Mouse (Mus musculus) liver, embryonic 15.5 days (tissue): ENCODE results near the gene Sirt7. TPM values are rescaled to one million over a fixed set of nuclear protein-coding genes. Genes with fewer than 3 reads are reported as not detected.

ENCODE experiments used
- ATAC-seq: fragments of 200-750 bp; cut with Nextera tagmentation; 2 replicates; pipeline ENCODE4 v1.8.0; 2017; ENCODE audit warnings: moderate number of reproducible peaks, mild to moderate bottlenecking, moderate library complexity; ENCODE audit not compliant: insufficient read depth
- H3K27ac ChIP-seq: fragments of 300-500 bp; sonication (generic); replicated peaks from 2 replicates; pipeline ENCODE4 v1.5.1; 2015; ENCODE audit warnings: mild to moderate bottlenecking, inconsistent platforms
- H3K27me3 ChIP-seq: fragments of 300-500 bp; sonication (generic); 2 replicates; pipeline ENCODE4 v1.6.1; 2015; ENCODE audit warnings: mild to moderate bottlenecking, inconsistent platforms
- H3K36me3 ChIP-seq: fragments of 300-500 bp; sonication (generic); replicated peaks from 2 replicates; pipeline ENCODE4 v1.6.1; 2015; ENCODE audit warnings: moderate library complexity, mild to moderate bottlenecking, inconsistent platforms
- H3K4me1 ChIP-seq: fragments of 300-500 bp; sonication (generic); replicated peaks from 2 replicates; pipeline ENCODE4 v1.6.1; 2015; ENCODE audit warnings: inconsistent platforms
- H3K4me2 ChIP-seq: fragments of 300-500 bp; sonication (generic); 2 replicates; pipeline ENCODE4 v1.6.1; 2015; ENCODE audit warnings: moderate library complexity, mild to moderate bottlenecking, inconsistent platforms
- H3K4me3 ChIP-seq: fragments of 300-500 bp; sonication (generic); replicated peaks from 2 replicates; pipeline ENCODE4 v1.5.1; 2015; ENCODE audit warnings: mild to moderate bottlenecking, inconsistent platforms
- H3K9ac ChIP-seq: fragments of 300-500 bp; sonication (generic); 2 replicates; pipeline ENCODE4 v1.6.1; 2015; ENCODE audit warnings: moderate library complexity, mild to moderate bottlenecking, inconsistent platforms
- H3K9me3 ChIP-seq: fragments of 300-500 bp; sonication (generic); replicated peaks from 2 replicates; pipeline ENCODE4 v1.6.1; 2016; ENCODE audit warnings: inconsistent platforms
- WGBS: fragments of 180-500 bp; shearing (Covaris S2); methylation state at CpG from one replicate; pipeline ENCODE4 v1.1.7; 2015; ENCODE audit warnings: mixed read lengths; ENCODE audit not compliant: insufficient replicate concordance; 5-methylcytosine and 5-hydroxymethylcytosine counted together
- polyA plus RNA-seq: library from polyadenylated mRNA; unstranded; fragments of >200 nt; fragmentation: Nextera tagmentation; extraction: Ambion mirVana; gene quantifications from 2 replicates; pipeline ENCODE4 v1.2.1, GENCODE M21; 2015

Sirt7 gene
- polyA plus RNA-seq, 1 experiment from 2014 or later = 32.3 TPM

GRCm38 (mm10) chr11:120580190-120580589, 44.9 kb downstream of the Sirt7 start:
- no peaks in the 10 kb centered on the region for H3K27me3 ChIP-seq
- H3K4me2 ChIP-seq = peak overlapping the region; percentile 99
- peak overlapping the region; percentile 88 for H3K27ac ChIP-seq
- no peak for ATAC-seq
- no peaks in the 10 kb centered on the region; the same call in 1 of the 2 replicates for H3K9me3 ChIP-seq
- H3K36me3 ChIP-seq = peaks cover 47% of the 10 kb centered on the region
- WGBS = 40% methylated on average over 7 of the region's 7 CpGs
- peaks cover 63% of the 10 kb centered on the region for H3K4me1 ChIP-seq
- peak overlapping the region; percentile 83 for H3K4me3 ChIP-seq
- peak overlapping the region; percentile 87 for H3K9ac ChIP-seq

GRCm38 (mm10) chr11:120579316-120580107, 45.5 kb downstream of the Sirt7 start:
- WGBS = 54% methylated on average over 15 of the region's 15 CpGs
- H3K27ac ChIP-seq = peak overlapping the region; percentile 88
- ATAC-seq = no peak
- peak overlapping the region; percentile 83 for H3K4me3 ChIP-seq
- peak overlapping the region; percentile 99 for H3K4me2 ChIP-seq
- no peaks in the 10 kb centered on the region; the same call in 1 of the 2 replicates for H3K9me3 ChIP-seq
- peaks cover 69% of the 10 kb centered on the region for H3K4me1 ChIP-seq
- H3K9ac ChIP-seq = 0 out of 2 replicates have a peak overlapping the region, but pooled peaks have one; percentile 87
- peaks cover 42% of the 10 kb centered on the region for H3K36me3 ChIP-seq
- no peaks in the 10 kb centered on the region for H3K27me3 ChIP-seq

- Histone ChIP-seq H3K36me3 (peaks cover 34% of the 10 kb centered on the region), H3K4me3 (no peak overlapping the region), H3K27ac (no peak overlapping the region), H3K4me2 (no peak overlapping the region), H3K27me3 (no peaks in the 10 kb centered on the region), H3K9ac (no peak overlapping the region), H3K4me1 (peaks cover 75% of the 10 kb centered on the region), H3K9me3 (no peaks in the 10 kb centered on the region; the same call in 1 of the 2 replicates)
- 86% methylated on average over 11 of the region's 11 CpGs for WGBS
- ATAC-seq = no peak
Measured at GRCm38 (mm10) chr11:120578694-120579243, 46.3 kb downstream of the Sirt7 start.

- Histone ChIP-seq H3K27me3 (no peaks in the 10 kb centered on the region), H3K9ac (no peak overlapping the region), H3K4me2 (no peak overlapping the region), H3K4me3 (no peak overlapping the region), H3K9me3 (no peaks in the 10 kb centered on the region), H3K27ac (peak overlapping the region; percentile 74), H3K4me1 (peaks cover 76% of the 10 kb centered on the region), H3K36me3 (peaks cover 30% of the 10 kb centered on the region)
- WGBS = 83% methylated on average over 10 of the region's 10 CpGs
- no peak for ATAC-seq
Measured at GRCm38 (mm10) chr11:120578024-120578693, 46.9 kb downstream of the Sirt7 start.

GRCm38 (mm10) chr11:120577211-120578023, 47.6 kb downstream of the Sirt7 start:
- H3K27ac ChIP-seq = peak overlapping the region; percentile 74
- no peaks in the 10 kb centered on the region for H3K9me3 ChIP-seq
- ATAC-seq = no peak
- no peaks in the 10 kb centered on the region for H3K27me3 ChIP-seq
- H3K9ac ChIP-seq = no peak overlapping the region
- peak overlapping the region; percentile 32 for H3K4me2 ChIP-seq
- H3K36me3 ChIP-seq = peaks cover 30% of the 10 kb centered on the region
- WGBS = 68% methylated on average over 7 of the region's 7 CpGs
- peaks cover 74% of the 10 kb centered on the region for H3K4me1 ChIP-seq
- no peak overlapping the region for H3K4me3 ChIP-seq

- H3K36me3 ChIP-seq = peaks cover 30% of the 10 kb centered on the region
- peak overlapping the region; percentile 74 for H3K27ac ChIP-seq
- ATAC-seq = no peak
- H3K4me3 ChIP-seq = no peak overlapping the region
- 76% methylated on average over 3 of the region's 3 CpGs for WGBS
- peak overlapping the region; percentile 32 for H3K4me2 ChIP-seq
- H3K27me3 ChIP-seq = no peaks in the 10 kb centered on the region
- no peak overlapping the region for H3K9ac ChIP-seq
- H3K4me1 ChIP-seq = peaks cover 73% of the 10 kb centered on the region
- no peaks in the 10 kb centered on the region for H3K9me3 ChIP-seq
Measured at GRCm38 (mm10) chr11:120576365-120576981, 48.6 kb downstream of the Sirt7 start.

- H3K27me3 ChIP-seq = no peaks in the 10 kb centered on the region
- H3K4me2 ChIP-seq = no peak overlapping the region
- H3K36me3 ChIP-seq = peaks cover 35% of the 10 kb centered on the region
- ATAC-seq = no peak
- H3K9ac ChIP-seq = no peak overlapping the region
- H3K4me1 ChIP-seq = peaks cover 78% of the 10 kb centered on the region
- H3K9me3 ChIP-seq = no peaks in the 10 kb centered on the region
- peak overlapping the region; percentile 74 for H3K27ac ChIP-seq
- no peak overlapping the region for H3K4me3 ChIP-seq
Measured at GRCm38 (mm10) chr11:120575940-120576339, 49.1 kb downstream of the Sirt7 start.

- Histone ChIP-seq H3K9ac (0 out of 2 replicates have a peak overlapping the region, but pooled peaks have one; percentile 86), H3K4me1 (peaks cover 78% of the 10 kb centered on the region), H3K36me3 (peaks cover 44% of the 10 kb centered on the region), H3K27ac (0 out of 2 replicates have a peak overlapping the region, but pooled peaks have one; percentile 90), H3K9me3 (no peaks in the 10 kb centered on the region), H3K27me3 (no peaks in the 10 kb centered on the region), H3K4me3 (no peak overlapping the region), H3K4me2 (peak overlapping the region; percentile 92; the same call in 1 of the 2 replicates)
- ATAC-seq = no peak
- WGBS = 52% methylated on average over 2 of the region's 2 CpGs
Measured at GRCm38 (mm10) chr11:120575046-120575445, 50.0 kb downstream of the Sirt7 start.

GRCm38 (mm10) chr11:120574278-120574600, 50.8 kb downstream of the Sirt7 start:
- peak overlapping the region; percentile 86 for H3K9ac ChIP-seq
- H3K4me1 ChIP-seq = peaks cover 73% of the 10 kb centered on the region
- peaks cover 41% of the 10 kb centered on the region for H3K36me3 ChIP-seq
- no peaks in the 10 kb centered on the region for H3K9me3 ChIP-seq
- H3K27me3 ChIP-seq = no peaks in the 10 kb centered on the region
- H3K27ac ChIP-seq = peak overlapping the region; percentile 90
- H3K4me3 ChIP-seq = peak overlapping the region; percentile 82
- no peak for ATAC-seq
- 37% methylated on average over 5 of the region's 5 CpGs for WGBS
- H3K4me2 ChIP-seq = peak overlapping the region; percentile 92

- Histone ChIP-seq H3K9me3 (no peaks in the 10 kb centered on the region), H3K27ac (peak overlapping the region; percentile 90), H3K9ac (peak overlapping the region; percentile 86), H3K4me2 (peak overlapping the region; percentile 92), H3K4me1 (peaks cover 69% of the 10 kb centered on the region), H3K27me3 (no peaks in the 10 kb centered on the region), H3K4me3 (peak overlapping the region; percentile 82), H3K36me3 (peaks cover 40% of the 10 kb centered on the region)
- under 1% methylated on average over 23 of the region's 23 CpGs for WGBS
- no peak for ATAC-seq
Measured at GRCm38 (mm10) chr11:120573585-120574277, 51.3 kb downstream of the Sirt7 start.
